Mouse (Mus musculus) inflammation-experienced regulatory T-cells (primary cell): ENCODE data around the gene Clec14a. TPM values are rescaled to one million over a fixed set of nuclear protein-coding genes. Genes with fewer than 3 reads are reported as not detected.

ENCODE experiments used
- polyA plus RNA-seq, 2 experiments: library from polyadenylated mRNA; unstranded; fragments of 100-300 nt; shearing (Covaris generic); gene quantifications; one replicate each; pipeline ENCODE4 v1.2.1; 2017

Gene Clec14a
- polyA plus RNA-seq = not detected

GRCm38 (mm10) chr12:58268563-58269501 lies at the start of gene Clec14a:
Gene Clec14a (minus strand): TSS chr12:58269290.

Other genes starting within 250 kb of the Clec14a start
- under 1 TPM; 0.23 to 0.28 TPM for gene Sstr1, start 57.5 kb downstream of the Clec14a start, polyA plus RNA-seq